Mouse (Mus musculus) embryo, embryonic 11.5 days (tissue): ENCODE results near the gene Nlrx1.
A peak's percentile ranks its signal among the peaks of the same experiment; 100 is the strongest.

Experiments
- DNase-seq: peaks from one replicate; pipeline ENCODE4 v3.0.0-alpha.2; 2012; ENCODE audit warnings: low read depth, low spot score

Nlrx1 gene

DNA sequence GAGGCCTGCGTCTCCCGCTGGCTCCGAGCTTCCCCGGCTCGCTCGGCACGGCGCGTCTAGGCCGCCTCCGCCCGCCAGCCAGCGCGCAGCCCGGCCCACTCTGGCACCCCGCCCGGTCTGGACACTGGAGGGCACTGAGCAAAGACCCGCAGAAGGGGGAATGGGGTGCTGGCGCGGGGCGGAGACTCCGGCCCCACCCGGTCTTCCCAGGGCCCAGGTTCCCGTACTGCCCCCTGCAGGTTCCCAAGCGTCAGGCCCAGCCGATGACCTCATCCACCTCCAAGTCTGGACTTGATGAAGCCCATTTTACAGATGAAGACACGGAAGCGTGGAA, 405 bp downstream of the Nlrx1 start:
- DNase-seq: peak; percentile 58

DNA sequence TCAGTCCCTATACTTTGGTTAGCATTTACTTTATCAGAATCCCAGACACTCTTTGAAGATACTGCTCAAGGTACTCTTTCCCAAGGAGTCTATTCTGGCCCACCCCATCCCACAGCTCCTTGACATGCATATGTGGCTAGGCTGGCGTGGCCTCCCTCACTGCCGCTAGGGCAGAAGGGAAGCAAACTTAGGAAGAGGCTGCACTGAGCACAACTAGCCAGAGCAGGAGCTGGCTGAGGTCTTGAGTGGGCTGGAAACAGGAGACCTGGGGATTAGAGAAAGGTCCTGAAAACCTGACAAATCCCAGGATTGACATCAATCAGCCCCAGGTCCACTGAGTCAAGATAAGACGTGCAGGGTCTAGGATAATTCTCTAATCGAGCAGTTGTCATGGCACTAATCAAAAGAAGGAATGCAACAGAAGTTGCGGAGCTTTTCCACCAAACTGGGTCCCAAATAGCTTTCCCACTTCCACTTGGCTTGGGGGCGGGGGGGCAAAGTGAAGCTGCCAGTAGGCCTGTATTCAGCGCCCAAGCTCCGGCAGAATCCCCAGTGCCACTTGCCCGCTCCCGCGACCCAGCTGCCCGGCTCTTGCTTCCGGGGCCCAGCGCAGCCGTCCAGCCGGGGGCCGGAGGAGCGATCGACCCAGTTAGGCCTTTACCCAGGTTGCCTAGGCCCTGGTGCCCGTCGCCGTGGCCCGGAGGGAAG, 926 bp downstream of the Nlrx1 start:
- no peak for DNase-seq

DNA sequence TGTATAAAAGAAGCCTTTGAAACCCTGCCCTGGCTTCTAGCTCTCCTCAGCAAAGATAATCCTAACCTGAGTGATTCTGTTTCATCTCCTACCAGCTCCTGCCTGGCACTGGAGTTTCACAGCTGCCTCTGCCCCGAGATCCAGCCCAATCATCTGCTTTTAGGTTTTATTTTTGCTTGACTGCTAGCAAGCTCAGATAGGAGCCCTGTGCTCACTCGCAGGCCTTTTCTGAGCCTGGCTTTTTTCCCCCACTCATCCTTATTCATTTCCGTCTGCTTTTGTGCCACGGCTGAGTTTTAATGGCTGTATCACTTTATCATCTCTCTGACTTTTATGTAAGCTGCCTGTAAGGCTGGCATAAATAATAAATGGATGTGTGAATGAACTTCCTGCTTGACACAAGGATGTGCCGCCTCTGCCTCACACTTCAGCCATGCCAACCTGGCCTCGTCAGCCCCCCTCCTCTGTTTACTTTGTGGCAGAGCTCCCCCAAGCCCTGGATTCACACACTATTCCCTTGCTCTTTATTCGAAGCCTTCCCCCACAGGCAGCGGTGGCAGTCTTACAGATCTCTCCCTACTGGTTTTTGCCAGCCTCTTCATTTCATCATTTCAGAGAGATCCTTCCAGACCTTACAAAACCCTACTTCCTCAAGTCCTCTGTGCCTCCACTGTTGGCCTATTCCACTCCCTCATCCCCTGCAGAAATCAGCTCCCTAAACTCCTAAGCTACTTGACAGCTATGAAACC, 1.7 kb downstream of the Nlrx1 start:
- DNase-seq: no peak

DNA sequence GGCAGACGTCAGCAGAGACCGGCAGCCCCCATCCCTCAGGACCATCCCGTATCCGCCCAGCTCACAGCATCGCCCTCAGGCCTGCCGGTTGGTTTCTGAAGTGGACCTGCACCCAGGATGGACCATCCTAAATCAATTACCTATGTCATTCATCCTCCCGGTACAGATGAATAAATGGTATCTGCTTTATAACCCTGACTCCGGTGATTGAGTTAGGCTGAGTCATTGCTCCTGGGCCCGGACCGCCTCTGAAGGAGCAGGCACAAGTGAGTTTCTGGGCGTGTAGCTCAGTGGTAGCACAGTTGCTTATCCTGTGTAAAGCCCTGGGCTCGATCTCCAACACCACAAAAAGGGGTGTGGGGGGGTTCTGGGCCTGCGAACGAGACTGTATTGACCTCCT, 7.0 kb downstream of the Nlrx1 start:
- no peak for DNase-seq

DNA sequence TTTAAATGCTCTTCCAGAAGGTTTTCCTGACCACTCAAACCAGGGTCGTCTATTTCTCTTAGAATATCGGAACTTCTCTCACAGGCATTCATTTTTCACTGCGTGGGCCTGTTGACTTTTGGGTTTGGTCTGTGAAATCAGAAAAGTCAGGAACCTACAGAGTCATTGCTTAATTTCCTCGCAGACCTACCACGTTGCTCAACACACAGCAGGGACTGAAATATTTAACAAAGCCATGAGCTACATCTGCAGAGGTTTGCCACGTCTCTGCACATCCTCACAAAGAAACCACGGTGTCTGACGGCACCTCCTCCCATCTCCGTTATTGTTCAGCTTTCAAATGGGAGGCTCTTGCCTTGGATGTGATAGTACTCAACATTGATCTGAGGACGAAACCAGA, 9.4 kb downstream of the Nlrx1 start:
- DNase-seq: no peak

DNA sequence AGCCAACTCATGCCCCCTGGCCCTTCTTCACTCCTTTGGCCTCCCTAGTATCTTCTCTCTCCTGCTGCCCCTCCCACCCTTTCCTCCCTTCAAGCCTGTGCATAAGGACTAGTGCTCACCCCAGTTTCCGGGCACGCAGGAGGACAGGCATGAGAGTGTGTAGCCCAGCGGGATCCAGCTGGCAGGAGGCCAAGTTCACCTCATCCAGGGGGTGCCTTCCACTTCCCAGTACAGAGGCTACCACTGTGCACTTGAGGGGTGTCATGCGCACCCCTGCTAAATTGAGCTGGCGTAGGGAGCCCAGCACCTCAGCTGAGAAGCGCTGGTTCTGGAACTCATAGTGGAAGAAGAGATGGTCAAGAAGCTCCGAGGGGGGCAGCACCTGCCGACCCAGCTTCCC, 12.2 kb downstream of the Nlrx1 start:
- DNase-seq: no peak

DNA sequence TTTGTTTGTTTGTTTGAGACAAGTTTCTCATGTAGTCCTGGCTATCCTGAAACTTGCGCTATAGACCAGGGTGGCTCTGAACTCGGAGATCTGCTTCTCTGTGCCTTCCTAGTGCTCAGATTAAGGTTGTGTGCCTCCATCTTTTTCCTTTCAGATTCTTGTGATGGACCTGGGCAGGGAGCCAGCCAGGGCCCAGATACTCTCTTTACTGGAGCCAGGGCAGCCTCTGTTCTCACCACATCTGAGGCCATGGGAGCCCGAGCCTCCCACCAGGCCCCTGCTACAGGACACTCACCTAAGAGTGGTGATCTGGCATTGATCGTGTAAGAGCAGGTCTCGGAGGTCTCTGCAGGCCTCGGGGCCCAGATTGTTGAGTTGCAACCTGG, 13.3 kb downstream of the Nlrx1 start:
- DNase-seq: no peak

DNA sequence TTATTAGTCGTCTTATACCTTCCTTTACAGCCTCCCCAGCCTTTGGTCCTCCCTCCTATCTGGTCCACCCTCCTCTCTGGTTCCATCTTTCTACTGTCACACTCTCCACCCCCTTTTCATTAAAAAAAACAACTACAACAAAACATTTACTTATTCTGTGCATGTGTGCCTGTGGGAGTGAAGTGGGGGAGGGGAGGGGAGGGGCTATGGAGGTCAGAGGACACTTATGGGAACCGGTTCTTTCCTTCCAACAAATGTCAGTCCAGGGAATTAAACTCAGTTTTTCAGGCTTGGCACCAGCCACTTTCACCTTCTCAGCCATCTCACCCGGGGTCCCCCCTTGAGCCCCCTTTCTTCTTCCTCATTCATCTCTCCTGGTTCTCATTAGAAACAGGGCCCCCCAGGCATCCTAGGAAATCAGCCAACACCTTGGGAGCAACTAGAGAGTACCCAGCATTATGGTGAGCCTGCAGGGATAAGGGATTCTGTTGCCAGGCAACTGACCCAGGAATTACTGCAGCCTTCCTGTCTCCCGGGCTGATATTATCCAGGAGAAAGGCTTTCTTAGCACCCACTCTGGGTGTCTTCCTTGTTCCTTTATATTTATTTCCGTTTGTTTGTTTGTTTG, 13.8 kb downstream of the Nlrx1 start:
- DNase-seq: no peak

DNA sequence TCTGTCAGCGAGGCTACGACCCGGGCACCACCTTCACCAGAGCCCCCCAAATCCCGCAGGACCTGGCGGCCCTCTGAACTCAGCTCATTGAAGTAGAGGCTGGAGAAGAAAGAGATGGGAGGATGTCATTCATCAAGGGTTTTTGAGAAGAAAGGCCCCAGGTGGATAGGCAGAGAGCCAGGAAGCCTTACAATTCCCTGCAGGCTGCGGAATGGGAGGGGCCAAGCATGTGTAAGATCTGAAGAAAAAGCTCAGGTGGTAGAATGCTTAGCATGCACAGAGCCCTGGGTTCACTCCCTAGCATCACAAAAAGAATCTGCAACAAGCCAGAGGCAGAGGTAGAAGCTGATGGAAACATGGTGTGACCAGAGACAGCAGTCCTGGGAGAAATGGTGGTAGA, 15.0 kb downstream of the Nlrx1 start:
- DNase-seq: no peak

DNA sequence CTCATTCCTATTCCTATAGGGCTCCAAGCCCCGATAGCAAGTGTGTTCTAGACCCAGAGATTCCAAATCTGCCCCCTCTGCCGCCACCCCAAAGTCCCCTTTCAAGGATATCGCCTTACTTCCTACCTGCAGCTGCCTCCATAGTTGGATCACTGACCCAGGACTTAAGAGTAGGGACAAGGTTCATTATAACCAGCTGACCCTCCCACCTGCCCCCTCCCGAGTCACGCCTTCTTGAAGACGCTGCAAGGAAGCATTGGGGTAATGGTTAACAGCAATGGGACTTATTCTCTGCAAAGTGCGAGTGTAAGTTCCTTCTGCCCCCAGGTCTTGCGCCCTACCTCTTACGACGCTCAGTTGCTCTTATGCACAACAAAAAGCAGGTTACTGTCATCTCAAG, 17.1 kb downstream of the Nlrx1 start, which contains the start of gene Pdzd3:
Gene Pdzd3 (minus strand): TSS at position 158 of the 400 bp plus-strand sequence.
- DNase-seq: no peak

DNA sequence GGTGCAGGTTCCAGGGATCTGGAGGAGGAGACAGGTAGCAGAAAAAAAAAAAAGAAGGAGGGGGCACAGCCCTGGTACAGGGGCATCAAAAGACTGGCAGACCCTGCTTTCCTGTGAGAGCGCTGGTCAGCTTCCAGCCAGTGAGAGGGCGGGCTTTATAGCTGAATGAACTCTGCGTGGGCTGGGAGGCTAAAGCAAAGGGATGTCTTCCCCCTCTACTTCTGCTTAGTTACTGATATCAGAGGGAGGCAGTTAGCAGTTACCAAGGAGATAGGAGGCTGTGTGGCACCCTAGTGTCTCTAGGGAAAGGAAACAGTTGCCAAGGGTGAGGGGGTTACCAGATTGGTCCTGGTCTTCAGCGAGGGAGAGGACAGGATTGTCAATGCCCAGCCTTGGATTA, 18.0 kb downstream of the Nlrx1 start:
- no peak for DNase-seq

DNA sequence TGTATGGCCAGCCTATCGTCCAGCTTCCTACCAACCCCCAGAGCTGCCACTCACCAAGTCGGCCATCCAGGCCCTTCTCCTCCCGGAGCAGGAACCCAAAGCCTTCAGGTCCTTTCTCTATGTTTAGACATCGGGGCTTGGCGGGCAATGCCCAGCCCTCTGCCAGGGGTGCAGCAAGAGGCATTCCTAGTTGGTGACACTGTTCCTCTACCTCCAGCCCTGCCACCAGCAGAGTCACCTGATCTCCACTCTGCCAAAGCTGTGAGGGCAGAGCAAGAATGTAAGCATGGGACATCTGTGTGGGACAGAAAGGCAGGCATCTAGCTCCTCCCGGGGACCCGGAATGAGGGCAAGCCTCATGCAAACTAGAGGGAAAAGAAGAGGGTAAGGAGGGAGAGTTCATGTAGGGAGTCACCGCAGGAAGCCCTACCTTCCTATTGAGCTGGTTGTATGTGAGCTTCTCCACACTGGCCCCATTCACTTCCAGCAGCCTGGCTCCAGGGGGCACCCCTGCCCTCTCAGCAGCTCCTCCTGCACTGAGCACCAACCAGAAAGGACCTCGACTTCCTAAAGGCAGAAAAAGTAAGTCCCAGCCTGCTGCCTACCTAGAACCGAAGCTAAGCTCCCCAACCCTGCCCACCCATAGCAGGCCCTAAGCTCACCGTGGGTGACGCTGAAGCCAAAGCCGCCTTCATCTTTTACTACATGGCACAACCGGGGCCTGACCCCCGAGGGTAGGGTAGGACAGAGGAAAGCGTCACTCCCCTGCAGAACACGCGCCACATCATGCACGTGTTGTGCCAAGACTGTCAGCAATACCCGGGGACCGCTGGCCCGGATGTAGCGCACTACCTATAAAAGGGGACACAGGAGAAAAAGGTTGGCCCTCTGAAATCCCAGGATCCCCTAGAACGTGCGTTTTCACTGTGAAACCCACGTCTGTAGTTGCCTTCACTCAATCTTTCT, 18.9 kb downstream of the Nlrx1 start:
- DNase-seq: no peak

DNA sequence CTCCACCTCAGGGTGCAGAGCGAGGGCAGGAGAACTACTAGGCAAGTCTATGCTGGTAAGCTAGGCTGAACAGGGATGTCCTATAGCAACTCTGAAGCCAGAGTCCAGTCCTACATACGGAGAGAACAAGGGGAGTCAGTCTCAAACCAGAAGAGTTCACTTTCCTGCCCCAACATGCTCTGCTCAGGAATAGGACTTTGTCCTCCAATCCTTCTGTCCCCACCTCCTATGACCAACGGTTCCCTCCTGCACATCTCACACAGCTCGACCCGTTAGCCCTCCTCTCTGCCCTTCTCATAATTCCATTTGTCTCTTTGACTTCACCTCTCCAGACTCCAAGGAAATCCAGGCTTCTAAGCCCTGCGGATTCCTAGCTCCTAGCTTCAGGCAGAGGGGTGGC, 20.5 kb downstream of the Nlrx1 start:
- no peak for DNase-seq

DNA sequence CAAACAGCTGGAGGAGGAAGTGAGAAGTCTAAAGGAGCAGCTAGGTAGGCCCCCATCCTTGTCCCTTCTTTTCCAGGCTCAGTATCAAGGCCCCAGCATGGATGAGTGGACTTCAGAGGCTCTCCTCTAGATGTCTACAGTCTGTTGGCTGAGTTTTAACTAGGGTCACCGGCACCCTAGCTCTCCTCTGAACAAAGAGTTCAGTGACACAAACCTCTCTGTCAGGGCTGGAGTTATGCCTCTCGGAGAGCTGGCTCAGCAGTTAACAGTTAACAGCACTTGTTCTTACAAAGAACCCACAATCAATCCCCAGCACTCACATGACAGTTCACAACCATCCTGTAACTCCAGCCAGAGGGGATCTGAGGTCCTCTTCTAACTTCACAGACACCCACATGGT, 24.8 kb downstream of the Nlrx1 start:
- DNase-seq: no peak

DNA sequence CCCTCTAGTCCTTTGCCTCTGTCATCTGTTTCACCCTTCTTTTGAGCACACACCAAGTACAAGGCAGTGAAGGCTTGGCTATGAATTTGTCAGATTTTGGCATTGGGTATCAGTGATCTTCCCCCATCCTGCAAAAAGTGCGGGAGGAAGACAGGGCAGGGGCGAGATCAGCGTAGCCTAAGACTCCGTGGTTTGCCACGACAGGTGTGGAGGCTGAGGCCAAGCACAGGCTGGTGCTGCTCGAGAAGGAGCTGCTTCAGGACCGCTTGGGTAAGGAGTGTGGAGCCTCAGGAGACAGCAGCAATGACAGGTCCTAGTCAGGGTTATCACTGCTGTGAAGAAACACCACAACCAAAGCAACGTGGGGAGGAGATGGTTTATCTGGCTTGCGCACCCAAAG, 27.0 kb downstream of the Nlrx1 start:
- DNase-seq: no peak

DNA sequence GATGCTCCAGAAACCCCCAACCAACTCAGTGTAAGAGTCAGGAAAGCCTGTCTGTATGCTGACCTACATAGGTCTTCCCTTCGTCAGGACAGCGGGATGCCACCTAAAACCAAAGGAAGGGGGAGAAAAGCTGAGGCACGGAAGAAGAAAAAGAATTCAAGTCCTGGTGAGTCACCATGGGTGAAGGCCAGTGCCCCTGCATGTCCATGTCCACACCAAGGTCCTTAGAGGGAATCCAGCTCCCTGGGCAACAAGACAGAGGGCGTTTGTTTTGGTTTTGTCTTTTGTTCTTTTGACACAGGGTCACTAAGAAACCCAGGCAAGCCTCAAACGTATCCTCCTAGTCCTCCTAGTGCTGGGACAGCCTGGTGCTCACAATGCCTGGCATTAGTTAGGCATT, 27.5 kb downstream of the Nlrx1 start:
- DNase-seq: no peak

DNA sequence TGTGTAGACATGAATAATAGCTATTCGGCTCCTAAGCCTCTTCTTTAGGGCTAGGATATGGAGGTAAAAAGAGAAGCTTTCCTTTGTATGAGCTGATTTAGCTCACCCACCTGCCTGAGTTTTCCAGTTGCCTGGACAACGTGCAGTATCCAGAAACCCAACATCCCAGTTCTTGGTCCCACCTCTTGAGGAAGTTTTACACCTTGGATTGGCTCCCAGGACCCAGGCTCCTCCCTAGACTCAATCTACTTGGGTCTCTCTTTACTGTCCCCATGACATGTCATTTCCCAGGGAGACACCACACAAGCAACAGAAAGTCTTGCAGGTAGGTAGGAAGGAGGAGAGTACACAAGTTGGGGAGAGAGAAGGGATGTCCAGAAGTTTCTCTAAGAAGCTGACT, 28.0 kb downstream of the Nlrx1 start, which contains the start of gene Ccdc153:
Gene Ccdc153 (plus strand): TSS at position 278 of the 400 bp plus-strand sequence.
- DNase-seq: no peak

DNA sequence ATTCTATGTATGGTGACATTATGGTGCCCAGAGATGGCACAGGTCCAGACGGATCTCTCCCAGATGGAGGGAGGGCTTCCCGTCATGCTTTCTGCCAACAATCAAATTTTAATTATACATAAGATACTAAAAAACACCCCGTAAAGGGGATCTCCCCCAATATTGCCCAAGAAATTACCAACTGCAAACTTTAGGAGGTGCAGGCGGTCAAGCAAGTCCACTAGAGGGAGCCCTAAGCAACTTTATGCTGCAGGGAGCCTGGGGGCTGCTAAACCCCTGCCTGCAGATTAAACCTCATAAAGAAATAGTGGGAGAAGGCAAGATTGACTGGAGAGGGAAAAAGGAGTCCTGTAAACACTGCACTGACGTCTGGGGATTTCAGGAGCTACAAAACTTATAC, 29.0 kb downstream of the Nlrx1 start:
- DNase-seq: peak; percentile 51

DNA sequence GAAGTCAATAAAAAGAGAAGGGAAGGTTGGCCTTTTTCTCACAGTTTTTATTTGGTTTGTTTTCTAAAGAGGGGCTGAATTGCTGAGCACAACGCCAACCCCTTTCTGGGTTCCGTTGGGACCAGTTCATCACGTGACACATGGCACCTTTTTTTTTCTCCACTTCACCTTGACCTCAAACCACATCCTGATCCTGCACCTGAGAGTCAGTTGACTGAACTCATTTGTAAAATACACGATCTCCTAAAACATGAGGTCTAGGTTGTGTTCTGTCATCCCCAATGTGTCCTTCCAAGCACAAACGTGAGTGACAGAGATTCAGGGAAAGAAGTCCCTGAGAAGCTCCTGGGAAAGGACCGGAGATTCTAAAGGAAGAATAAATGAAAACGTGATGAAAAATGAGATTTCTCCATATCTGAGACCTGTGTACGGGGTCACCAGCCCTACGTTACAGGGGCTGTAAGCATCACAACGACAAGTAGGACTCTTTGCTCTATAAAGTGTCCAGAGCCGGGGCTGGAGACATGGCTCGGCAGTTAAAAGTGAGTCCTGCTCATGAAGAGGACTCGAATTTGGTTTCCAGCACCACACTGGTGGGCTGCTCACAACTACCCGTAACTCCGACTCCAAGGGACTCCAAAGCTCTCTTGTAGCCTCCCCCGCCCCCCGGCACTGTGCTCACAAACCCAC, 29.8 kb downstream of the Nlrx1 start:
- DNase-seq: no peak

DNA sequence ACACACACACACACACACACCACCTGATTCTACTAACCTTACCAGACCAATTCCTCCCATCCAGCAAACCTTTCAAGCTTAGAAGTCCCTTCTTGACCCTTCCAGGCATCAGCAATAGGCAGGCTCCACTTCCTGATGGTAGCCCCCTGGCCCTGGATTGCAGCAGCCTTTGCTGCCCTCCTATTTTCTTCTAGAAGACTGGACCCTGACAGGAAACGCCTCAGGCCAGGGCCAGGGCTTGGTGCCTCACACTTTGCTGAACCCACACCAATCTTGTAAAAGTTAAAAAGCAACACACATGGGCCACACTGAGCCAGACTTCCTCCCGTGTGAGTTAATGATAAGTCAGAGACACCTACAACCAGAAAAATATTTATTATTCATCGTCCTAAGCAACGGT, 31.3 kb downstream of the Nlrx1 start:
- no peak for DNase-seq

DNA sequence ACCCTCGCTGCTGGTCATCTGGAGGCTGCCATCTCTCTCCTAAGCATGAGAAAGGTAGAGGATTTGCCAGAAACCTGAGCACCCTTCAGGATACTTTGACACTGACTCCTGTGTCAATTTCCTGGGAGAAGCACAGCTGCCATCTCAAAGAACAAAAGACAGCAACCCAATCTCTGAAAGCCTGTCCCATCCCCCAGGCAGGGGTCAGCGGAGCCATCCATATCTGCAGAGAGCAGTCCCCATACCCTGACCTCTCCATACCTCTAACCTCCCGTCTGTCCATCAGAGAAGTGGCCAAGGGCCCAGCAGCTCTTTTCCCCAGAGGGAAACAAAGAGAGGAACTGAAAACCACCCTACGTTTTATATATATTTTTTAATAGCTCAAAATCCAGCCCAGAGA, 31.8 kb downstream of the Nlrx1 start:
- DNase-seq: no peak
